Mouse (Mus musculus): ENCODE data around the gene Ccdc6. TPM values are rescaled to one million over a fixed set of nuclear protein-coding genes. Genes with fewer than 3 reads are reported as not detected.

The Ccdc6 gene
- polyA plus RNA-seq, 1 experiment, result 61.8 TPM

- no peak for TF ChIP-seq EP300 (IDR thresholded peaks at IDR 0.05; ENCODE audit: insufficient read depth, low read depth, low read length)
- no peak for TF ChIP-seq CTCF (IDR thresholded peaks at IDR 0.05; ENCODE audit: low read depth, low read length)
- no peak for TF ChIP-seq POLR2A (IDR thresholded peaks at IDR 0.05; ENCODE audit: insufficient read depth, low read length)
- Histone ChIP-seq H3K27ac (ENCODE audit: insufficient read depth, low read length) (no peak overlapping the region), H3K9me3 (replicated peaks; ENCODE audit: control insufficient read depth, insufficient read depth, low read length, poor library complexity, severe bottlenecking) (no peaks in the 10 kb centered on the region), H3K36me3 (ENCODE audit: control insufficient read depth, insufficient read depth, low read length, poor library complexity, severe bottlenecking) (peaks cover 6% of the 10 kb centered on the region; the same call in 1 of the 2 replicates), H3K9ac (ENCODE audit: low read depth, poor library complexity, severe bottlenecking) (no peak overlapping the region), H3K4me1 (ENCODE audit: control insufficient read depth, insufficient read depth, low read length) (peaks cover 3% of the 10 kb centered on the region), H3K4me3 (ENCODE audit: low read depth, low read length) (no peak overlapping the region), H3K27me3 (ENCODE audit: control insufficient read depth, insufficient read depth, low read length, poor library complexity, severe bottlenecking) (no peaks in the 10 kb centered on the region)
Measured at GRCm38 (mm10) chr10:70153810-70154209, 56.9 kb downstream of the Ccdc6 start.

GRCm38 (mm10) chr10:70156431-70157165, 59.7 kb downstream of the Ccdc6 start:
- H3K36me3 ChIP-seq (ENCODE audit: control insufficient read depth, insufficient read depth, low read length, poor library complexity, severe bottlenecking), result peaks cover 6% of the 10 kb centered on the region; the same call in 1 of the 2 replicates
- peaks cover 3% of the 10 kb centered on the region for H3K4me1 ChIP-seq (ENCODE audit: control insufficient read depth, insufficient read depth, low read length)
- H3K9me3 ChIP-seq (replicated peaks; ENCODE audit: control insufficient read depth, insufficient read depth, low read length, poor library complexity, severe bottlenecking), result no peaks in the 10 kb centered on the region
- TF ChIP-seq EP300 (IDR thresholded peaks at IDR 0.05; ENCODE audit: insufficient read depth, low read depth, low read length) (no peak), CTCF (IDR thresholded peaks at IDR 0.05; ENCODE audit: low read depth, low read length) (peak; percentile 75)
- no peak overlapping the region for H3K4me3 ChIP-seq (ENCODE audit: low read depth, low read length)
- no peak overlapping the region for H3K27ac ChIP-seq (ENCODE audit: insufficient read depth, low read length)
- H3K9ac ChIP-seq (ENCODE audit: low read depth, poor library complexity, severe bottlenecking), result no peak overlapping the region
- H3K27me3 ChIP-seq (ENCODE audit: control insufficient read depth, insufficient read depth, low read length, poor library complexity, severe bottlenecking), result no peaks in the 10 kb centered on the region

DNA sequence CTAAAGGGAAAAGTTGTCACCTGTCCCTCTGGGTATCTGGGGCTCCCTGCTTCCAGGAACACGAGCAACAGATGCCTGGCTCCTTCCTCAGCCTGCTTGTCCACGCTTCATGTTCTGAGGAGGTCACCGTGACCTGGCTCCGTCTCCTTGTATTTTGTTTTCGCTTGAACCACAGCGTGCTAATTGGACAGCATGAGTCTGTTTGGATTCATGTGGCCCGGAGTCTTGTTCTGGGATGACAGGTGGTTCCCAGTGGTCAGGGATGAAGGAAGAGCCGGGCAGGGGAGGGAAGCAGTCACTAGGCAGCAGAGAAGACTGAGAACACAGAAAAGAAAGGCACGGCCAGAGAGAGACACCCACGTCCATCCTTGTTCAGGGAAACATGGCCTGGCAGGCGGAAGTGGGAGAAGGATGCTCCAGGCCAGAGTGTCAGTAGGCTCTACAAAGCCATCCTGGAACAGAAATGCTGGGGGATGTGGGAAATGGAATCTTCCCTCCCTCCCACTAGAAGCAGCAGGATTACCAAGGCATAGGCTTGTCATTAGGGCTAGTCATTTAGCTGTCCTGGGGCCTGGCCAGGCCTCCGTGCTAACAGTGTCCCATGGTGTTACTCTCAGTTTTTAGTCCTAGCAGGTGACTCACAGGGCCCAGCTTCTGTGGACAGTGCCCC, 62.9 kb downstream of the Ccdc6 start:
- TF ChIP-seq POLR2A (IDR thresholded peaks at IDR 0.05; ENCODE audit: insufficient read depth, low read length) (no peak), CTCF (IDR thresholded peaks at IDR 0.05; ENCODE audit: low read depth, low read length) (no peak), EP300 (IDR thresholded peaks at IDR 0.05; ENCODE audit: insufficient read depth, low read depth, low read length) (no peak)
- peaks cover 4% of the 10 kb centered on the region; the same call in 1 of the 2 replicates for H3K36me3 ChIP-seq (ENCODE audit: control insufficient read depth, insufficient read depth, low read length, poor library complexity, severe bottlenecking)
- H3K4me1 ChIP-seq (ENCODE audit: control insufficient read depth, insufficient read depth, low read length), result no peaks in the 10 kb centered on the region

GRCm38 (mm10) chr10:70160811-70161210, 63.9 kb downstream of the Ccdc6 start:
- Histone ChIP-seq H3K27ac (ENCODE audit: insufficient read depth, low read length) (no peak overlapping the region), H3K4me1 (ENCODE audit: control insufficient read depth, insufficient read depth, low read length) (no peaks in the 10 kb centered on the region), H3K4me3 (ENCODE audit: low read depth, low read length) (no peak overlapping the region), H3K36me3 (ENCODE audit: control insufficient read depth, insufficient read depth, low read length, poor library complexity, severe bottlenecking) (0 out of 2 replicates have a peak, but pooled peaks cover 4% of the 10 kb centered on the region), H3K9me3 (replicated peaks; ENCODE audit: control insufficient read depth, insufficient read depth, low read length, poor library complexity, severe bottlenecking) (no peaks in the 10 kb centered on the region), H3K27me3 (ENCODE audit: control insufficient read depth, insufficient read depth, low read length, poor library complexity, severe bottlenecking) (no peaks in the 10 kb centered on the region), H3K9ac (ENCODE audit: low read depth, poor library complexity, severe bottlenecking) (no peak overlapping the region)
- no peak for TF ChIP-seq EP300 (IDR thresholded peaks at IDR 0.05; ENCODE audit: insufficient read depth, low read depth, low read length)
- no peak for TF ChIP-seq CTCF (IDR thresholded peaks at IDR 0.05; ENCODE audit: low read depth, low read length)
- no peak for TF ChIP-seq POLR2A (IDR thresholded peaks at IDR 0.05; ENCODE audit: insufficient read depth, low read length)

More for the DNA sequence above, 62.9 kb downstream of the Ccdc6 start:
- H3K27ac ChIP-seq (ENCODE audit: insufficient read depth, low read length), result no peak overlapping the region
- no peaks in the 10 kb centered on the region for H3K9me3 ChIP-seq (replicated peaks; ENCODE audit: control insufficient read depth, insufficient read depth, low read length, poor library complexity, severe bottlenecking)
- H3K4me3 ChIP-seq (ENCODE audit: low read depth, low read length), result no peak overlapping the region
- H3K27me3 ChIP-seq (ENCODE audit: control insufficient read depth, insufficient read depth, low read length, poor library complexity, severe bottlenecking), result no peaks in the 10 kb centered on the region
- no peak overlapping the region for H3K9ac ChIP-seq (ENCODE audit: low read depth, poor library complexity, severe bottlenecking)

- Histone ChIP-seq H3K27me3 (ENCODE audit: control insufficient read depth, insufficient read depth, low read length, poor library complexity, severe bottlenecking) (no peaks in the 10 kb centered on the region), H3K36me3 (ENCODE audit: control insufficient read depth, insufficient read depth, low read length, poor library complexity, severe bottlenecking) (0 out of 2 replicates have a peak, but pooled peaks cover 4% of the 10 kb centered on the region), H3K9me3 (replicated peaks; ENCODE audit: control insufficient read depth, insufficient read depth, low read length, poor library complexity, severe bottlenecking) (no peaks in the 10 kb centered on the region), H3K4me1 (ENCODE audit: control insufficient read depth, insufficient read depth, low read length) (no peaks in the 10 kb centered on the region), H3K27ac (ENCODE audit: insufficient read depth, low read length) (no peak overlapping the region), H3K4me3 (ENCODE audit: low read depth, low read length) (no peak overlapping the region), H3K9ac (ENCODE audit: low read depth, poor library complexity, severe bottlenecking) (no peak overlapping the region)
- TF ChIP-seq POLR2A (IDR thresholded peaks at IDR 0.05; ENCODE audit: insufficient read depth, low read length), result no peak
- TF ChIP-seq EP300 (IDR thresholded peaks at IDR 0.05; ENCODE audit: insufficient read depth, low read depth, low read length), result no peak
- no peak for TF ChIP-seq CTCF (IDR thresholded peaks at IDR 0.05; ENCODE audit: low read depth, low read length)
Measured at GRCm38 (mm10) chr10:70161504-70161903, 64.6 kb downstream of the Ccdc6 start.

DNA sequence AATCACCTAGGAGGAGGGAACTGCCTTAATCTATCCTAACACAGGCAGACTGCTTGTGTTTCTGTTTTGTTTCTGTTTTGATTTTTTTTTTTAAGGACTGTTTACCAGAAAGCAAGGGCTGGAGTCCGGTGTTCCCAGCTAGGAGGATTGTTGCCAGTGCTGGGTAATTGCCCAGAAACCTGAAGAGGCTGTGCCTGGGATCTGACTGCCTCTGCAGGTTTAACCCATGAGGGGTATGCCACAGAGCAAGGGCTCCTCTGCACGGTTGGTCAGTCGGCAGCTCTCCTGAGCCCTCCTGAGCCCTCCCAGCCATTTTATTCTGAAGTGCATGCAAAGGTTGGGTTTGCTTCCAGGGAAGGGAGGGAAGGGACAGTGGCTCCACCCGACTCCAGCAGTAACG, 66.8 kb downstream of the Ccdc6 start:
- no peaks in the 10 kb centered on the region for H3K4me1 ChIP-seq (ENCODE audit: control insufficient read depth, insufficient read depth, low read length)
- H3K9ac ChIP-seq (ENCODE audit: low read depth, poor library complexity, severe bottlenecking), result no peak overlapping the region
- H3K27me3 ChIP-seq (ENCODE audit: control insufficient read depth, insufficient read depth, low read length, poor library complexity, severe bottlenecking), result no peaks in the 10 kb centered on the region
- H3K27ac ChIP-seq (ENCODE audit: insufficient read depth, low read length), result no peak overlapping the region
- H3K9me3 ChIP-seq (replicated peaks; ENCODE audit: control insufficient read depth, insufficient read depth, low read length, poor library complexity, severe bottlenecking), result no peaks in the 10 kb centered on the region
- no peak overlapping the region for H3K4me3 ChIP-seq (ENCODE audit: low read depth, low read length)
- TF ChIP-seq EP300 (IDR thresholded peaks at IDR 0.05; ENCODE audit: insufficient read depth, low read depth, low read length) (no peak), POLR2A (IDR thresholded peaks at IDR 0.05; ENCODE audit: insufficient read depth, low read length) (no peak), CTCF (IDR thresholded peaks at IDR 0.05; ENCODE audit: low read depth, low read length) (no peak)
- no peaks in the 10 kb centered on the region for H3K36me3 ChIP-seq (ENCODE audit: control insufficient read depth, insufficient read depth, low read length, poor library complexity, severe bottlenecking)
